Mouse (Mus musculus) embryonic stem cell, embryonic (primary cell): Measurements from ENCODE around the gene Zfp629.

Experiments
- CTCF ChIA-PET, 4 experiments: fragments of 300-600 bp in 2 of 4; fragments of 350-600 bp in 2 of 4; sonication (Branson Sonifier 250); formaldehyde crosslinking; loops; one replicate each; lab custom pipeline; 2022; ENCODE audit warnings: inconsistent platforms in 2 of 4; lab: Charles Lee
- POLR2A ChIA-PET, 4 experiments: fragments of 300-600 bp in 2 of 4; fragments of 350-600 bp in 2 of 4; sonication (Branson Sonifier 250); formaldehyde crosslinking; loops; one replicate each; lab custom pipeline; 2022; ENCODE audit warnings: antibody characterized with exemption in 4 of 4, inconsistent platforms in 1 of 4; lab: Charles Lee

The Zfp629 gene

DNA sequence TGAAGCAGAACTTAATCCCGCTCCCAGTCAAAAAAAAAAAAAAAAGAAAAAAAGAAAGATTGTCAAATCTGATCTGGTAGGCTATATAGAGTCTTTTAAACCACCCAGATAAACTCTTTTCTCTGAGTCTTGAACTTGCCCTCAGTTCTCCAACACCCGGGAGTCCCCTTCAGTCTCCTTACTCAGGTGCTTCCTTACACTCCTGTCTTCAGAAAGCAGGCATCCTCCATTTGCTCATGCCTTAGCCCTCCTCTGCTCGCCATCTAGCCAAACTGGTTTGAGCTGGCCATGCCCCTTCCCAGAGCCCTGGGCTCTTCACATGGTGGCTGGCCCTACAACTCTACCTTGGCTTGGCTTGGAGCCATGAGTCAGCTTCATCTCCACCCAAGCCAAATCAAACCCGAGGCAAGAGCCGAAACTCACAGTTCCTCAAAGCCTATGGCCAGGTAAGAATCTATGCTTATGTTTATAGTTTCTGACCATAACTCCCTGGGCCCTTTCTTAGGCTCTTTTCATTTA, 54.2 kb downstream of the Zfp629 start, which contains the start of gene Tmem265:
Gene Tmem265 (plus strand): TSS at position 51 of the 519 bp plus-strand sequence.
- ChIA-PET CTCF (no interaction called here), POLR2A (interaction anchor here in 3 of 4 experiments (0.5 to 1.3 kb wide), 4 partner anchors 11 to 47 kb away, joined by 3 to 7 read pairs (median 4); no protein-coding TSS in a partner anchor)

DNA sequence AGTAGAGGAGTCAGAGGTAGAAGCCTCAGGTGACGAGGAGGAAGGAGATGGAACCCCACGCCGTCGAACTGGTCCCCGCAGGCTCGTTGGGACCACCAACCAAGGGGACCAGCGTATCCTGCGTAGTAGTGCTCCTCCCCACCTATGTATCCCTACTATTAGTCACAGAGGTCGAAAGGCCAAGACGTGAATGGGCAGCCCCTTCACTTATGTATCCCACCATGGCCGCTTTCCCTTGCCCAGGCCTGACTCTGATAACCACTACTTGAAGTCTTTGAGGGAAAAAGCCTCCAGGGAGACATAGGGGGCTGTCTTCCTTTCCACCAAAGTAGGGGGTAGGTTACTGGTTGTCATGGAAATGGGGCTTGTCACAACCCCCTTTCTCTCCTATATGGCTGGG, 55.0 kb downstream of the Zfp629 start:
- POLR2A ChIA-PET, result interaction anchor here in 2 of 4 experiments (0.7 to 1.3 kb wide), 5 partner anchors 13 to 973 kb away, joined by 3 to 8 read pairs (median 4); no protein-coding TSS in a partner anchor
- CTCF ChIA-PET, result interaction anchor here in 3 of 4 experiments (0.7 to 1.2 kb wide), 3 partner anchors 16 to 119 kb away, joined by 3 to 7 read pairs (median 3); no protein-coding TSS in a partner anchor
